Mouse (Mus musculus) mouse embryonic stem cell (cell line): ENCODE measurements at regions not wholly inside any gene's neighbourhood (a gene's known extent, or its start where the extent isn't known, plus 50 kb on each side); places are given as distances from the start of the nearest gene placed in this dataset.
"Not testable (repeated sequence)": the region's sequence is repeated elsewhere in the genome, so short reads cannot be mapped to it uniquely, and the experiment has no call there.

Source experiments
- in situ Hi-C, 2 experiments: fragments of 300-500 bp; cut with MboI; formaldehyde crosslinking; loops; 1 replicate in 1 of 2; 3 replicates in 1 of 2; pipeline ENCODE4 v1.14.3; 2019 to 2020; ENCODE audit warnings: low sequenced_read_pairs in 2 of 2, low pct_unique_long_range_greater_than_20kb in 1 of 2, mixed read lengths in 1 of 2; ENCODE audit not compliant: unreplicated experiment in 1 of 2

DNA sequence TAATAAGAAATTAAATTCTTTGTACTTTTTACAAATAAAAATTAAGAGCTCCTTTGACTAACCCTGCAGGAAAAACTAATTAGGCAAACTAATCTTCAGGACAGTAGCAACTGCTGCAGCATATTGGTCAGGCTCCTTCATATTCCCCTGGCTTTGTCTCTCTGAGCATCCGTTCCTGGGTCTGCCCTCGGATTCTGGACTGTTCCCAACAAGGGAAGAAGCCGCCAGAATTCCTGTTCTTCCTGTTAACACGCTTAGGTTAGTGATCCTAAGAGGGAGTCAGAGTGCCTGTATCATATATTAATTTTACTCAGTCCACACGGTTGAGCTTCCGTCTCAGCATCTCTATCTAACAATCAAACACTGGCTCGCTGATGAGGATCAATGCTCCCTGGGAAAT lies 120.3 kb upstream of the Prkcq start:
- in situ Hi-C loops = no loop called here

- in situ Hi-C loops = no loop called here
Measured at GRCm38 (mm10) chr2:11059731-11060425, 112.0 kb upstream of the Prkcq start.

GRCm38 (mm10) chr2:11067384-11067783 lies 104.5 kb upstream of the Prkcq start:
- in situ Hi-C loops = no loop called here

GRCm38 (mm10) chr2:11083536-11083935 lies 88.4 kb upstream of the Prkcq start:
- in situ Hi-C loops = no loop called here

DNA sequence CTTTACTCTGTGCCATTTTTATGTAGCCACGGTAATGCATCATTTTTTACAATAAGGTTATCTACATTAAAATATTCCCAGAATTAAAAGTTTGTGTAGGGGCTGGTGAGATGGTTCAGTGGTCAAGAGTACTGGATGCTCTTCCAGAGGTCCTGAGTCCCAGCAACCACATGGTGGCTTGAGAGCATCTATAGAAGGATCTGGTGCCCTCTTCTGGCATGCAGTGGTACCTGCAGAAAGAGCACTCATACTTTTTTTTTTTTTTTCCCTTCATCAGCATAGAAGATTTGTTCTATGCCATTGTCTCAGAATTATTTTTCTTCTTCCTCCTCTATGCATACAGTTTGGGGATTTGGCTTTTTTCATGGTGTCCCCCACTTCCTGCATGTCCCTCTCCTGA lies 84.9 kb upstream of the Prkcq start:
- in situ Hi-C loops = no loop called here

- in situ Hi-C loops = not testable (repeated sequence)
Measured at GRCm38 (mm10) chr2:11099834-11100622, 71.9 kb upstream of the Prkcq start.

GRCm38 (mm10) chr2:11113191-11113590 lies 58.7 kb upstream of the Prkcq start:
- in situ Hi-C loops = loop anchor here in 1 of 2 experiments (10.0 kb wide), 1 partner anchor 152 kb away; no protein-coding TSS in a partner anchor

DNA sequence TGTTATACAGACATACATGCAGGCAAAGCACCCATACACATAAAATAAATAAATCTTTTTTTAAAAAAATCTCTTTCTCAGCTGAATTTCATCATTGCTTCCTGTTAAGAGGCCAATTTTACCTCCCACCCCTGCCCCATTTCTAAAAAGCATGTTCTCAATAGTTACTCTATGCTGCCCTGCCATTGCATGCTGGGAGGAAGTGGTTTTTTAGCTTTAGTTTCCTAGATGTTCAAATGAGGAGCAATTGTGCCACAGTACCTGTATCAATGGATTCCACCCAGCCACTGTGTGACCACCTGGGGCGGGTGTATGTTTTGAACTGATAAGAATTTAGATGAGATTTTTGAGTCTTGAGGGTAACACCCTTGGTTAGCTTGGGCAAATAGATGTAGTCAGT lies 53.3 kb upstream of the Prkcq start:
- in situ Hi-C loops = loop anchor here in 1 of 2 experiments (10.0 kb wide), 1 partner anchor 146 kb away; no protein-coding TSS in a partner anchor

- in situ Hi-C loops = loop anchor here in 1 of 2 experiments (10.0 kb wide), 1 partner anchor 146 kb away; no protein-coding TSS in a partner anchor
Measured at GRCm38 (mm10) chr2:11119301-11119700, 52.6 kb upstream of the Prkcq start.
